Mouse (Mus musculus): ENCODE measurements around the gene Tex52.
A peak's percentile ranks its signal among the peaks of the same experiment; 100 is the strongest.
"Not testable (repeated sequence)": the region's sequence is repeated elsewhere in the genome, so short reads cannot be mapped to it uniquely, and the experiment has no call there.

Tex52 gene

DNA sequence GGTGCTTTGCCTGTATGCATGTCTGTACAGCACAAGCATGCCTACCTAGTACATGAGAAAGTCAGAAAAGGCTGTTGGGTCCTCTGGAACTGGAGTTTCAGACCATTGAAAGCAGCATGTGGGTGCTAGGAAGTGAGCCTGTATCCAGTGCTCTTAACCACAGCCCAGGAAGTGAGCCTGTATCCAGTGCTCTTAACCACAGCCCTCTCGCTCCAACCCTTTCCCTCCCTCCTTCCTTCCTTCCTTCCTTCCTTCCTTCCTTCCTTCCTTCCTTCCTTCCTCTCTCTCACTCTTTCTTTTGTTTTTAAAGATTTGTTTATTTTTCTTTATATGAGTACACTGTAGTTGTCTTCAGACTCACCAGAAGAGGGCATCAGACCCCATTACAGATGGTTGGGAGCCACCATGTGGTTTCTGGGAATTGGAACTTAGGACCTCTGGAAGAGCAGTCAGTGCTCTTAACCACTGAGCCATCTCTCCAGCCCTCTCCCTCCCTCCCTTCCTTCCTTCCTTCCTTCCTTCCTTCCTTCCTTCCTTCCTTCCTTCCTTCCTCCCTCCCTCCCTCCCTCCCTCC is 5.4 kb downstream of the Tex52 start:
- DNase-seq (ENCODE audit: low spot score), result not testable (repeated sequence)

DNA sequence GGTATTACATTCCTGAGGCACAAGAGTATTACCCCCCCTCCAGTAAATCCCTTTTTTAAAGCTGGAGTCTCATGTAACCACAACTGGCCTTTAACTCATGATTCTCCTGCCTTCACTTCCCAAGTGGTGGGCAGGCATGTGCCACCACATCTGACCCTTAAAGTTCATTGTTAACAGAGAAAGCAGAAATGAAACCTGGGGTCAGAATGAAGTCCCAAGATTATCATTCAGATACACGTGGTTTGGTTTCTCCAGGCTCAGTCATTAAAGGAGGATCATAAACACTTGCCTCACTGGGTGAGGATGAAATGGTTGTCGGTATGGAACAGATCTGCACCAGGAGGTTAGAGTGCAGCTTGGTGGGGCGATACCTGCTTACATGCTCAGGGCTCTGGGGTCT is 6.0 kb downstream of the Tex52 start:
- no peak for DNase-seq (ENCODE audit: low spot score)

GRCm38 (mm10) chr6:128383752-128384151 is 8.5 kb downstream of the Tex52 start:
- no peak for DNase-seq (ENCODE audit: low spot score)

DNA sequence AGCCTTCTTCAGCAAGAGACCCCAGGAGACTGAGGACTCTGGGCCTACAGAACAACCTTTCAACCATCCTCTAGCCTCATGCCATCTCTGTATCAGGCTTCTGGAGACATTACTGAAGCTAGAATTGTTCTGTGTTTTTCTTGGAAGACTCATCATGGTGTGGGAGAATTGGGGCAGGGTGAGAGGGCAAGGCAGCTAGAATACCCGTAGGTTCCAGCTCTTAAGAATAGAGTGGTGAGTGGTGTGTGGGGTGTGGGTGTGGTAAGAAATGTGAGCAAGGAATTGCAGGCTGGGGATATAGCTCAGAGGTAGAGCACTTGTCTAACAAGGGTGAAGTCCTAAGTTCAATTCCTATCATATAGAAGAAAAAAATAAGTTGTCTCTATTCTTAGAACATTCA is 9.8 kb downstream of the Tex52 start:
- no peak for DNase-seq (ENCODE audit: low spot score)

- no peak for DNase-seq (ENCODE audit: low spot score)
These were observed 13.9 kb downstream of the Tex52 start for GRCm38 (mm10) chr6:128389185-128389584.

GRCm38 (mm10) chr6:128390683-128391082 is 15.4 kb downstream of the Tex52 start:
- no peak for DNase-seq (ENCODE audit: low spot score)

DNA sequence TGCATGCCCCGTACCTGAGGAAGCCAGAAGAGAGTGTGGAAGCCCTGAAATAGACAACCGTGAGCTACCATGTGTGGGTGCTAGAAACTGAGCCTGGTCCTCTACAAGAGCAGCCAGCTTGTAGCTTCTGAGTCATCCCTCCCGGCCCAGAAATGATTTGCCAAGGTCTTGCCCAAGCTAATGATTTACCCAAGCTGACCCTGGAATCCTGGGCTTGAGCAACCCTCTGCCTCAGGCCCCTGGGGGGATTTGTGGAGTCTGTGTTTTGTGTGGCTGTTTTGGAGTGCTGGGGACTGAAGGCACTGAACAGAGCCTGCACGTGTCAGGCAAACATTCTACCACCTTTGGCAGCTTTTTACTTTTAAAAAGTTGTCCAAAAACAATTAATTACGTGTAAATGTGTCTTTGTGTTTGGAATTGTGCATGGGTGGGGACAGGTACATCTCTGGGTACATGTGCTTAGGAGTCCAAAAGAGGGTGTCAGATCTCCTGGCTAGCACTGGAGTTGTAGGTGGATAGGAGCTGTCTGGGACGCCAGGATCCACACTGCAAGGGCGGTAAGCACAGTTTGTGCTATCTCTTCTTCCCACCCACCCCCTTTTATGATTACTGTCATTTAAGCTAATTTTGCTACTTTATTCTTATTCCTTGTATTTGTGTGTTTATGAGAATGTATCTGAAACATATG is 22.5 kb downstream of the Tex52 start:
- DNase-seq (ENCODE audit: low spot score), result no peak

DNA sequence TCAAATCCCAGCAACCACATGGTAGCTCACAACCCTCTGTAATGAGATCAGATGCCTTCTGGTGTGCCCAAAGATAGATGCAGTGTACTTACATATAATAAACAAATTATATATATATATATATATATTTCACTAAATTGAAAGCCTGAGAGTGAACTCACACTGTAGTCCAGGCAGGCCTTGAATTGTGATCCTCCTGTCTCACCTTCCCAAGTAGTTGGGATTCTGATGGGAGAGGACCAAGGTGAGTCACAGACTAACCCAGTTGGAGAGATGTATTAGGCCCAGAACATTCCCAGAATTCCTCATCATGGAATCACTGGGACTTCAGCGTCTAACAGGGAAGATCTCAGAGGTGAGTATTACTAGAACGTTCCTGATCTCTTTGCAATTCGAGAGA is 23.7 kb downstream of the Tex52 start, which contains the start of gene Nrip2:
Gene Nrip2 (plus strand): TSS at position 301 of the 400 bp plus-strand sequence.
- DNase-seq (ENCODE audit: low spot score), result no peak

DNA sequence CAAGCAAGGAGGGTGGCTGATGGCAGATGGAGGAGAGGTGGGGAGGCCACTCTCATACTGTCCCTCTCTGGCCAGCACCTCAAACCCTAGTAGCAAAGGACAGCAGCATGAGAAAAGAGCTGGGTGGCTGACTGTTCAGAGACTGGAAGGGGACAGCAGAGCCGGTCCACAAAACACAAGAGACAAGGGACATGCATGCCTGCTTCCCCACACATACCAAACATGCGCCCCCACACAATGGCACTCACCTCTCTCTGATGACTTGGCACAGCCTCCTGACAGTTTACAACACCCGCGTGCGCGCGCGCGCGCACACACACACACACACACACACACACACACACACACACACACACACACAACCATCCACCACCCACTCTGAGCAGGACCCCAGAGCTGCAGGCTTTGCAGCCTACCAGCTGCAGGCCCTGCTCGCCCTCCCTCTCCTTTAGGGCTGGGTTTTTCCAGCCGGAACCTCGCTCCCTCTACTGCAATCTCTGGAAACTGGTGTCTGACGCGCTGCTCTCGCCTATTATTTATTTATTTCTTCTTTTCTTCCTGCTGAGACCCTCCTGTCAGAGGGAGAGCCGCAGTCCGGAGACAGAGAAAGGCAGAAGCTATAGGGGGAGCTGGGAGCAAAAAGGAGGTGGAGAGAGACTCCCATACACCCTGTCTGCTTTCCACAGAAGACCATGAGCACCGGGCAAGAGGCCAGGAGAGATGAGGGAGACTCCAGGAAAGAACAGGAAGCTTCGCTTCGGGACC is 24.3 kb downstream of the Tex52 start:
- peak; percentile 60 for DNase-seq (ENCODE audit: low spot score)

GRCm38 (mm10) chr6:128404708-128405107 is 29.5 kb downstream of the Tex52 start:
- no peak for DNase-seq (ENCODE audit: low spot score)

- no peak for DNase-seq (ENCODE audit: low spot score)
These were observed 33.4 kb downstream of the Tex52 start for GRCm38 (mm10) chr6:128408544-128409125.

DNA sequence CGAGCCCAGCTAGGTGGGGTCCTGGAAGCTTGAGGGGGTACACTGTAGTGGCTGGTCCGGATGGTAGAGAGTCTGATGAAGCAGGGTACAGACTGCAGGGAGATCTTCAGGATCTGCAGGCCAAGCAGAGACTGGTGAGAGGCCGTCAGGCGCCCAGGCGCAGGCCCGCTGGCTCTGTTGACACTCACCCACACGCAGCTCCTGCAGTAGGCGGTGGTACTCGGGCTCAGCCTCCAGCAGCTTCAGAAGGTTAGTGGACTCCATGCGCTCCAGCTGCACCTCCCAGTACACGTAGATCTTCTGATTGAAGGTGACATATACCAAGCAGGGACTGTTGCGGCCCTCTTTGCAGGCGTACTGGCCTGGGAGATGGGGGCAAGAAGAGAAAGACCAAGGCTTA is 35.0 kb downstream of the Tex52 start:
- no peak for DNase-seq (ENCODE audit: low spot score)

DNA sequence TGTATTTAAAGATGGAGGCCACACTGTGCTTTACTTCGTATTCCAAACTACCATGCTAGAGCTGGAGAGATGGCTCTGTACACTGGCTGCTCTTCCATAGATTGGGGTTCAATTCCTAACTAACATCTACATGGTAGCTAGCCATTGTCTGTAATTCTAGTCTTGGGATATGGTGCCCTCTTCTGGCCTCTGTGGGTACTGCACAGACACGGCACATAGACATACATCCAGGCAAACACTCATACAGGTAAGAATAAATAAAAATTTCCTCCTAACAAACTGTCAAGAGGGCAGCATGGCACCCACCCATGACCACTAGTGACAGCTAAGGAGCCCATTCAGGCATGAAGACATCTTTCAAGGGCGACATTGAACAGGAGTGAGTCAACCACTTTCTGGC is 35.9 kb downstream of the Tex52 start:
- peak; percentile 69 for DNase-seq (ENCODE audit: low spot score)

DNA sequence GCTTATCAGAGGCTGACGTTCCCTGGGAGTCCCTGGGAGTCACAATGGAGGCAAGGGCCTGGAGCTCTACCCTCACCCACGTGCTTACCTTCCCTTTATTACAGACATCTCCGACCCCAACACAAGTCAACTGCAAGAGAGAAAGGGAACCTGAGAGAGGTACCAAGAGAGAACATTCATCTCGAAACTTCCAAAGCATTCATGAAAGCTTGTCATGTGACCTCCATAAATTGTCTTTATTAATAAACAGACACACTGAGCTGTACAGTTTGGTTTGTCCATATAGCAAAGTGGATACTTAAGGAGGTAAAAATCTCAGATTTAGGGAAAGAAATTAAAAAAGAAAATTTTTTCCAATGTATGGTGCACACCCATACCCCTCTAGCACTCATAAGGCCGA is 40.9 kb downstream of the Tex52 start:
- DNase-seq (ENCODE audit: low spot score), result no peak

- no peak for DNase-seq (ENCODE audit: low spot score)
These were observed 42.8 kb downstream of the Tex52 start for GRCm38 (mm10) chr6:128418076-128418475.

GRCm38 (mm10) chr6:128421036-128421435 is 45.8 kb downstream of the Tex52 start:
- DNase-seq (ENCODE audit: low spot score), result no peak

- DNase-seq (ENCODE audit: low spot score), result no peak
These were observed 46.2 kb downstream of the Tex52 start for GRCm38 (mm10) chr6:128421480-128421879.

GRCm38 (mm10) chr6:128423496-128424268 is 48.4 kb downstream of the Tex52 start:
- no peak for DNase-seq (ENCODE audit: low spot score)

- peak; percentile 94 for DNase-seq (ENCODE audit: low spot score)
These were observed 49.2 kb downstream of the Tex52 start, which contains the start of gene Itfg2 for GRCm38 (mm10) chr6:128424269-128425019. Itfg2 (minus strand) TSS chr6:128424931.

DNA sequence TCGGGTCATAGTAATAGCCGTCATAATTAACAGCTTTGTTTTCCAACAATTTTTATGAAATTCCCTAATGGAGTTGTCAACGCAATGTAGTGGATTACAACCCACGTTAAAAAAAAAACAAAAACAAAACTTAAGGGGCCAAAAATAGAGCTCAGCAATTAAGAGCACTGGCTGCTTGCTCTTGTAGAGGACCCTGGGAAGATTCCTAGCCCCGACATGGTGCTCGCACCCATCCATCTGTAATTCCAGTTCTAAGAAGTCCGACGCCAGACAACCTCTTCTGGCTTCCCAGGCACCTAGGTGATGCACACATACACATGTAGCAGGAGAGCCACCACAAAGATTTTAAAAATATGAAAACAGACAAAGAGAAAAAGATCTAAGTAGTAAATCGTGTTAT is 49.8 kb downstream of the Tex52 start:
- no peak for DNase-seq (ENCODE audit: low spot score)

DNA sequence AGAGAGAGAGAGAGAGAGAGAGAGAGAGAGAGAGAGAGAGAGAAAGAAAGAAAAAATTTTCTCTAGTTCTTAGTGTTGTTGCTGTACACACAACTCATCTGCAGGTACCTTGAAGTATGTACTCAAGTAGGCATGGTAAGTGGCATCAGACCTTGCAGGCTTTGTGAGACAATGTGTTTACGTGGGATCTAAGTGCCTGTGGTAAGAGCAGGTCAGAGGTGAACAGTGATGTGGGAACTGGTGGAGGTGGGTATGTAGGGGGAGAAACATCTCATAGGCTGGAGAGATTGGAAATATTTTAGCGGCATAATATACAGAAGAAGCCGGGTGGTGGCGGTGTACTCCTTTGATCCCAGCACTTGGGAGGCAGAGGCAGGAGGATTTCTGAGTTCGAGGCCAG is 52.3 kb downstream of the Tex52 start:
- no peak for DNase-seq (ENCODE audit: low spot score)

Data from ovary, postnatal 36 days (tissue).